Mouse (Mus musculus) CD4-positive, CD25-positive, alpha-beta regulatory T cell, adult 4 months (primary cell): ENCODE results near the gene Fasn. TPM values are rescaled to one million over a fixed set of nuclear protein-coding genes. Genes with fewer than 3 reads are reported as not detected.
A peak's percentile ranks its signal among the peaks of the same experiment; 100 is the strongest.
"Not testable (repeated sequence)": the region's sequence is repeated elsewhere in the genome, so short reads cannot be mapped to it uniquely, and the experiment has no call there.

Experiments
- ATAC-seq: one replicate; pipeline ENCODE4 v1.8.0; 2017
- polyA plus RNA-seq, 2 experiments: library from polyadenylated mRNA; unstranded; fragments of 100-300 nt; shearing (Covaris generic); gene quantifications; one replicate each; pipeline ENCODE4 v1.2.1; 2017

Gene Fasn
- polyA plus RNA-seq = 10 to 100 TPM; 24.1 to 34.8 TPM

GRCm38 (mm10) chr11:120823956-120824786 lies at the start of gene Fasn:
Gene Fasn, minus strand, starts transcription at chr11:120824547.
- ATAC-seq = peak; percentile 77

DNA sequence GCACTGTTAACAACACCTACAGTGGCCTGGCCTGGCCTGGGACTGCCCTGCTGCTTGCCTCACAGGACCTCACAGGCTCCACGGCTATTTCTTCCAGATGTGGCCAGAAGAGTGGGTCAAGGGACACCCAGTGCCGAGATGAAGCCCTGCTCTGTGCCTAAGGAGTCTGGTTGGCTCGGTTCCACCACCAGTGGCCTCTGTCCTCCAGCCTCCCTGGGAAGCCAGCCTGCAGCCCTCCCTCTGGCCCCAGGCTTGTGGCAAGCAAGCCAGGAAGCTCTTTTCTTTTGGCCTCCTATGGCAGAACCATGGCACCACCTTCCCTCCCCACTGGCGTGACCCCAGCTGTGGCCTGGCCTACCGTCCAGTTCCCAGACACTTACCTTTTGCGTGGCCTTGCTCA lies 48.9 kb upstream of the Fasn start:
- ATAC-seq = no peak

GRCm38 (mm10) chr11:120871521-120871920 lies 47.2 kb upstream of the Fasn start:
- ATAC-seq = no peak

DNA sequence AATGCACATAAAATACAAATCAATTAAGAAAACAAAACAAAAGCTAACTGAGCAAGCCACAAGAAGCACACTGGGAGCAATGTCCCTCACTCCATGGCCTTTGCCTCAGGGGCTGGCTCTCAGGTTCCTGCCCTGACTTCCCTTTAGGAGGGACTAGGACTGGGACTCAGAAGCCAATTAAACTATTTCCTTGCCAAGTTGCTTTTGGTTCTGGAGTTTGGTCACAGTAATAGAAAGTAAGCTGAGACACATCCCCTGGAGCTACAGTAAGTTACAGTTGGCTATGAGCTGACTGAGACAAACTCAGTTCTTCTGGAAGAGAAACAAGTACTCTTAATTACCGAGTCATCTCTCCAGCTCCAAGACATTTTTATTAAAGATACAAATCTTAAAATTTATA lies 41.5 kb upstream of the Fasn start:
- no peak for ATAC-seq

GRCm38 (mm10) chr11:120862819-120863218 lies 38.5 kb upstream of the Fasn start:
- no peak for ATAC-seq

GRCm38 (mm10) chr11:120855938-120856337 lies 31.6 kb upstream of the Fasn start:
- not testable (repeated sequence) for ATAC-seq

GRCm38 (mm10) chr11:120853788-120854187 lies 29.4 kb upstream of the Fasn start:
- ATAC-seq = no peak

DNA sequence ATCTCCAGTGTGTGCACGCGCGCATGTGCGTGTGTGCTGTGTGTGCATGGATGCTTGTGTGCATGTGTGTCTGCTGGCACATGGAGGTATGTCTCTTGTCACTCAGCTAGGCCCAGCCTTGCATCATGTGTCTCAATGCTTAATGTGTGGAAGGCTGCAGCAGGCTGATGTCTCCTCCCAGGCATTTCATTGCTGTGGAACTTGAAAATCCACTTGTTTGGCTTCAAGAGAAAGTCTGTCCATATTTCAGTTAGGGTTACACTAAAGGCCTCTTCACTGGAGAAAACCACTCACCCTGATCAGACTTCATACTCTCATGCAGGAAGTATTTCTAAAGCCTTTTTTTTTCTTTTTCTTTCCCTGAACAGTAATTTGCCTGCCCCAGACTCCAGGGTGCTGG lies 28.8 kb upstream of the Fasn start:
- no peak for ATAC-seq

- ATAC-seq = peak; percentile 46
Measured at GRCm38 (mm10) chr11:120852083-120852935, 28.0 kb upstream of the Fasn start.

GRCm38 (mm10) chr11:120851582-120851981 lies 27.2 kb upstream of the Fasn start:
- peak; percentile 26 for ATAC-seq

DNA sequence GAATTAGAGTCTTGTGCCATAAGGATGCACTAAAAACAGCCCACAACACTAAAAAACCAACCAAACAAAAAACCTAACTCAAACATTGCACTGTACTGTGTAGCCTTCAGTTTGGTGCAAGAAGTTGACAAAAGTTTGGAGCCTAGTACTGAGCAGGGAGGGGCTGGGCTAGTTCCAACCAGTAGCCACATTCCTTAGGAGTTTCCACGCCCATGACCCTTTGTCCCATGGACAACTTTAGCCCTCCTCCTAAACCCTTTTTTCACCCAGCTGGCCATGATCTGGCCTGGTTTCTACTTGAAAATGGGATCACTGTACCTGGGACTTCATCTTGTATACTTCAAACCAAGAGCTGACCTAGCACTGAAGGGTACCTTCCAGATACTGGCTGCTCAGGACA lies 26.8 kb upstream of the Fasn start:
- ATAC-seq = no peak

DNA sequence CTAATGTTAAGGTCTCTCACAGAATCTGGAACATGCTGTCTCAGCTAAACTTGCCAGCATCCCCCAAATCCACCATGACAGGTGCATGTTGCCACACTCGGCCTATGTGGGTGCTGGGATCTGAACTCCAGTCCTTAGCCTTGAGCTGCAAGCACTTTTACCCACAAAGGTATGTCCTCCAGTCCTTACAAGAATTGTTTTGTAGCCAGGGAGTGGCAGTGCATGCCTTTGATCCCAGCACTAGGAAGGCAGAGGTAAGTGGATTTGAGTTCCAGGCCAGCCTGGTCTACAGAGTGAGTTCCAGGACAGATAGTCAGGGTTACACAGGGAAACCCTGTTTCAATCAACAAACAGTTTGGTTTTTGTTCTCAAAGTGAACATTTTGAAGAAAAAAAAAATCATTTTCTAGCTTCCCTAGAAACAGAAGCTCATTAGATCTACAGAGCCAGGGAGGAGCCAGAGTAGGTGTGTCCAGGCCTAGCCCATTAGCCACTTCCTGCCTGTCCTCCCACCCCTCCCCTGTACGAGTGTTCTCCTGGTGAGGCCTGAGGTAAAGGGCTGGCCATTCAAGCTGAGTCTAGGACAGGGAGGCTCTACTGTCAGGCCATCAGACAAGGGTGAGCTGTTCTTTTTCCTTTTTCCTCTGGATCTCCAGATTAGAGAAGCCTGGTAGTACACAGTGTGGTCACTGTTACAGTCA lies 26.1 kb upstream of the Fasn start:
- peak; percentile 85 for ATAC-seq

DNA sequence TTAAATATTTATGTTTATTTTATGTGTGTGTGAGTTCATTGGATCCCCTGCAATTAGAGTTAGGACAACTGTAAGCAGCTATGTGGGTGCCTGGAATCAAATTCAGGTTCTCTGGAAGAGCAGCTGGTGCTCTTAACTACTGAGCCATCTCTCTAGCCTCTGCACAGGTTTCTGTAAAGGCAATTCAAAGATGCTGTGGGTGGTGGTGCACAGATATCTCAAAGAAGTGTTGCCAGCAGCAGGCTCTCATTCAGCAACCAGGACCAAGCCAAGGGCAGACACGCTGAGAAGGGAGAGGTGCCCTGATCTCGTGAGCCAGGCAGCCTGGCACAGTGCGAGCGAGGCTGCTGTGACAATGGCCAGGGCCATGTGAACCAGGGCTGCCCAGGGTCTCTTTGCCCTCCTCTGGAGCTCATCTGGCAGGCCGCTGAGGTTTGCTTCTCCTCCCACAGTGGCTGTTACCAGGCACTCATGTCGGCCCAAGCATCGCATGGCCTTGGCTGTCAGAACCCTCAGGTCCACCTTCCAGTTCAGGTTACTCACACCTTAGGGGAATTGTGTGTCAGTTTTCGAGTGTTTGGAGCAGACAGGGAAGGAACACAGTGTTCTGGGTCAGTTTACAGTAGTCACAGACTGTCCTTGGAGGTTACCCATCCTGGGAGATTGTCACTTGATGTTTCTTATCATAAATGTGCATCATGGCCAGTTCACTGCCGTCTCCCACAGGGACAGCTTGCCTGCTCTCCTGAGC lies 22.6 kb upstream of the Fasn start:
- ATAC-seq = no peak

GRCm38 (mm10) chr11:120844329-120844728 lies 20.0 kb upstream of the Fasn start:
- ATAC-seq = no peak

- ATAC-seq = no peak
Measured at GRCm38 (mm10) chr11:120833555-120834280, 9.4 kb upstream of the Fasn start.

DNA sequence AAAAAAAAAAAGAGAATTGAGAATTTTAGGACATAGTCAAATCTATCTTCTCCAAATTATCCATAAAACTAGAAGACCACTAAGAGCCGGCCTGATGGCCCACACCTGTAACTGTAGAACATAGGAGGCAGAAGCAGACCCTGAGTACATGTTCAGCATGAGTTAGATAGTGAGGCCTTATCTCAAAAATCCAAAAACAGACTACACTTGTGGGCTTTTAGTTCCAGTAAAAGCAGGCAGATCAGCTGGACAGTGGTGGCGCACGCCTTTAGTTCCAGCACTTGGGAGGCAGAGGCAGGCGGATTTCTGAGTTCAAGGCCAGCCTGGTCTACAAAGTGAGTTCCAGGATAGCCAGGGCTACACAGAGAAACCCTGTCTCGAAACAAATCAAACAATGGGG lies 8.6 kb upstream of the Fasn start:
- not testable (repeated sequence) for ATAC-seq

- ATAC-seq = no peak
Measured at GRCm38 (mm10) chr11:120831659-120832440, 7.5 kb upstream of the Fasn start.

- no peak for ATAC-seq
Measured at GRCm38 (mm10) chr11:120830686-120831085, 6.3 kb upstream of the Fasn start.

DNA sequence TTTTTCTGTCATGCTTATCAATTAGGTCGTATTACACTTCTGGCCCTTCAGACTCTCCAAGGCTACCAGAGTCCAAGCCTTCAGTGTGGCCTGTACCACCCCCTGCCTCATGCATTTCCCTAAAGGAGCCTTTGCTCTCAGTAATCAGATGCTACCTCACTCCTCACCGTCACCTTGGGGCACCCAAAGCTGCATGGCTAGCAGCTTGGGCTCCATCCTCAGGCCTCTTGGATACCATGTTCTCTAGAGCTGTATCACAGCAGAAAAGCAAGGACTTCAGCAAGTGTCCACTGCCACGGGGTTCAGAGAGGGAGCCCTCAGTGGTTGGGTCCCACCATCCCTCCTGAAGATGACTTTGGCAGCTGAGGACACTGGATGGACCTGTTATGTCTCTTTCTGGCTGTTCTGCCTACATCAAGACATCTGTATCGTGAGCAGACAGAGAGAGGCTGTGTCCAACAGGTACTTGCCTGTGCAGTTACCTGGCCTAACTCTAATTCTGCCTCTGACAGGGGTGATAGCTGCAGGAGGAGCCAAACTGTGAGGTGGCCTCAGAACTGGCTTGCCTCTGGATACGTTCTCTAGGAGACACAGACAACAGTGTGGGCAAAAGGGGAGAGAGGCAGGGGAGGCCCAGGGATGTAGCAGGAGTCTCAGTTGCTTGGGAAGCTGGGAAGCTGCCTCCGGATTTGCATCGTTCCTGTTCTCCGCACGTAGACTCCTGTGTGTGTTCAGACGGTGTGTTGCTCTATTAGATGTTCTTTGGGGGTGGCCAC lies 5.6 kb upstream of the Fasn start:
- ATAC-seq = no peak

GRCm38 (mm10) chr11:120828416-120828815 lies 4.1 kb upstream of the Fasn start:
- ATAC-seq = no peak
